Mouse (Mus musculus): Measurements from ENCODE around the gene Phyhd1. TPM values are rescaled to one million over a fixed set of nuclear protein-coding genes. Genes with fewer than 3 reads are reported as not detected.

Phyhd1 gene
- 1 to 10 TPM; 3.9 to 4.8 TPM for polyA plus RNA-seq (2017; shearing (Covaris generic))

DNA sequence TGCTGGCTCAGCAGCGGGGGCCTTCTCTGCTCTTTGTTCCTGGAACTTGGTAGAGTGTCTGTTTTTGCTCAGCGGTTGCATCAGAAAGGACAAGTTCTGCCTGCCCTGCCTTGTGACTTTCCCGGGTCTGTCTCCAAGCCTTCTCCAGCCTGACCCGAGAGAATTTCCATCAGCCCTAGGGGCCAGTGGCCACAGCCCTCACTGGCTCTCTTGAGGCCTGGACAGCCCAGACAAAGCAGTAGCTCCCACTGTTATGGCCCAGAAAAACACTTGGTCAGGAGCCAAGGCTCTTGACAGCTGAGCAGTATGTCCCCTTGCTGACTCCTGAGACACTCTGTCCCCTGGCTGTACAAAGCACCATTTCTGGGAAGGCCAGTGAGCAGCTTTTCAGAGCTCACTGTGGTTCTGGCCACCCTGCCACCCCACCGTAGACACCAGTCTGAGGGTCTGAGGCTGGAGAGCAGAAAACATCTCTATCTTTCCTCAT, at the start of gene Phyhd1:
Phyhd1 (plus strand) TSS at position 437 of the 487 bp plus-strand sequence.
- no peak for ATAC-seq

- ATAC-seq, result no peak
These were observed 49.7 kb upstream of the Phyhd1 start for GRCm38 (mm10) chr2:30216293-30216692.

DNA sequence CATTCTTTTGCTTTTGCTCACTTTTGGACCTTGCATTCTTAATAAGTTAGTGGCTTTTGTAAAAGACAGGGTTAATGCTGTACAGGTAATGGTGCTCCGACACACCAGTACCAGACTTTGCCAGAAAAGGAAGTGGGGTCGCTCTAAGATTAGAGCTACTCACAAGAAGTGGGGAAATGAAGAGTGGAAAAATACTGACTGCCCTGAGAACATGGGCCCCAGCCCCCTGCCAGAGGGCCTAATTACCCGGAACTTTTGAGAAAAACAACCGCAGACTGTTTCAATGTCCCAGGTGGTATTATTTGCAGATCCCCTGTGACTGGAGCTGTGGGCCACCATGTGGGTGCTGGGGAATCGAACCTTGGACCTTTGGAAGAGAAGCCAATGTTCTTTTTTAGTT, 30.4 kb upstream of the Phyhd1 start:
- no peak for ATAC-seq

DNA sequence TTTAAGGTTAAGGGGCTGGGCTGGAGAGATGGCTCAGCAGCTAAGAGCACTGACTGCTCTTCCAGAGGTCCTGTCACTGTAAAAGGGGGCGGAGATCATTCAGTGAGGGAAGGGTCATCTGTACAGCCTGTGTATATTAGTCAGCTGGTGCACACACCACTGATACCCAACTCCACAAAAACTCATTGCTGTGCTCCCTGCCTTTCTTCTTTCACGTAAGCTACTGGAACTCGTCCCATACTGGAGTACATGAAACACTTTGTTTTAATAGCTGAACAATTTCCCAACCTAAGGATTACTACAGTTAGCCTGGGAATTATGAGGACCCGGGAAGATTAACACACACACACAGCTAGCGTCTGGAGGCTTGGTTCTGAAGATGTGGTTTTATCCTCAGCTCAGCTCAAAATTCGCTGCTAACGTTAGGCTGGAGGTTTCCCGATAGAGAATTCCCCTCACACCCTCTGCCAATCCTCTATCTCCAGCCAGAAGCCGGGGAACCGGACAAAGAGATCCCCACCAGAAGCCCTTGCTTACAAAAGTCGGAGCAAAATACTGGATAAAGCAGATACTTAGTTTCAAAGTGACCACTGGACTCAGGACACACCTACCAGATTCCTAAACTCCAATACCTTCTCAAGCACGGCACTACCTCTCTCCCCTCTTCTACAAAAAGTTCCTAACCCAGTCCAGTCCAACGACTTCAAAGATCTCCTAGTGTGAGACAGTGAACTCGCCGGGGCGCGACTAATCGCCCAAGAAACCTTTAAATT, 29.4 kb upstream of the Phyhd1 start:
- ATAC-seq, result no peak

DNA sequence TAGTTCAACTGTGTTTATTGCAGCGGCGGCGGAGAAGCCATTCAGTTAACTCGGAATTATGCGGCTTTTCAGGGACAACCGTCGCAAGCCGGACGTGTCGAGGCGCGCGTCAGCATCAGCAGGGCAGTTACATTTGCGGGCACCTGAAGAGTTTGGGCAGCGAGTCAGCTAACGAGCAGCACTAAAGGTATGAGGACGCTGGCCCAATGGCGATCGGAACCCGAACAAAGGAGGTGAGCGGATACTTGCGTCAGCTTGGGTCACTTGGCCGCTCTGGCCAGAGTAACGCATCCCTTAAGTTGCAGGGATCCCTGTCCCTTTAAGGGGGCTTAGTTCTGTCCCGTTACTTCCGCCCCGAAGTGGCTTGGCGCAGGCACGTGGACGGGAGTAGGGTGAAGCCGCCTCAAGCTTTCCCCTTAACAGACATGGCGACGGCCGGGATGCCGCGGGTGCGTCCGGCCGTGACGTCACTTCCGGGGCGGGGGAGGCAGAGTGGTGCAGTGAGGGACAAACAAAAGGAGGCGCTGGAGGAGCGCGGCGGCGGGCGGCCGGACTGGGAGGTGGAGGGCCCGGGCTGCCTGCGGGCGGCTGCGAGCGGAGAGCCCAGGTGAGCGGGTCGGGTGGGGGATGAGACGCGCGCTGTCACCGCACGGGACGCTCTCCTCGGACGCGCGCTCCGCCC, 28.7 kb upstream of the Phyhd1 start, which contains the start of gene Lrrc8a:
Lrrc8a (plus strand) TSS at position 517 of the 682 bp plus-strand sequence.
- peak; percentile 93 for ATAC-seq

DNA sequence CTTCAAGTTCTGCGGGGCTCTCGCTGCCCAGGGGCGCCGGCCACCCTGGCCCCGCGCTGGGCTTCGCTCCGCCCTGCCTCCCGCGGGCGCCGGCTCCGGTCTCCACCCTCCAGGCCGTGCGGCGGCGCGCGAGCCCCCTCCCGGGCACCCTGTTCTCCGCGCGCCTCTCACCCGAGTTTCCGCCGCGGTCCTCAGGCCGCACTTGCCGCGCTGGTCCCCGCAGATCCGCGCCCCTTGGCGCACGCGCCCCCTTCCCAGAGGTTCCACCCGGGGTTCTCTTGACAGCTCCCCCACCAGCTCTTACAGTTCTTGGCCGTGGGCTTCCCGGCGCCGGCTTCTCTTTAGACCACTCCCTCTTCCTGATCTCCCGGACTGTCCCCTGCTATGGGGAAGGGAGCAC, 28.1 kb upstream of the Phyhd1 start:
- peak; percentile 16 for ATAC-seq

- no peak for ATAC-seq
These were observed 27.0 kb upstream of the Phyhd1 start for GRCm38 (mm10) chr2:30238906-30239465.

- no peak for ATAC-seq
These were observed 26.2 kb upstream of the Phyhd1 start for GRCm38 (mm10) chr2:30239777-30240176.

- ATAC-seq, result no peak
These were observed 25.7 kb upstream of the Phyhd1 start, which contains the start of gene Gm28035 for GRCm38 (mm10) chr2:30240267-30240666. Gene Gm28035, plus strand, starts transcription at chr2:30240567.

DNA sequence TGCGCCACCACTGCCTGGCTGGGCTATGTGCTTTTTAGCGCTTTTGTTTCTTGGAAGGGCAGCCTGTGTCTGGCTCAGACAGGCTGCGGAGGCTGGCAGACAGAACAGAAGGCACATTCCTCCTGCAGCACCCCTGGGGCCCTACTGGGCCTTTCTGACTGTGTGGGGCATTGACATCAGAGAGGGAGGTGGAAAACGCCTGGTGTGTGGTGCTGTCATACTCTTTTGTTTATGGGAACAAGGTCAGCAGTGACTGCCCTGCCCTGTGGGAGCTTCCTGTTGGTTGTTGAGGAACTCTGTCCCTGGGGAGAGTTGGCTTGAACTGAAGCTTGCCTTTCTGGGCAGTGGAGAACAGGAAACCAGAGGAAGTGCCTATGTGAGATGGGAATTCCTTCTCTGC, 23.5 kb upstream of the Phyhd1 start:
- ATAC-seq, result no peak

DNA sequence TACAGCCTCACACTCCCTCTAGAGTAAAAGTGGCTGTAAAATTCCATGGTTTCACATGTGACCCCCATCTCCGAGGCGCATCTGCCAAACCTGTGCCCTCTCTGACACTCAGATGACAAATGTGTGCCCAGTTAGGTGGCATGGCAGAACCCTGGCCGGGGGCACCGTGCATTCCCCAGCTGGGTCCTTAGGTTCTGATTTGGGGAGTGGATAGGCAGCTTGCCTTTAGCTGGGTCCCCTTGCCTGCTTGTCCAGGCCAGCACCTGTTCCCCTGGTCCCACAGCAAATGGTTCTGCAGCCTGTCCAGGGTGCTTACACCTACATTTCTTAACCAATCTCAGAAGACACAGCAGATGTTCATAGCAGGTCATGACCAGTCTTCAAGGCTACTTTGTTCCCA, 22.6 kb upstream of the Phyhd1 start:
- no peak for ATAC-seq

GRCm38 (mm10) chr2:30244595-30245178, 21.3 kb upstream of the Phyhd1 start:
- ATAC-seq, result no peak

DNA sequence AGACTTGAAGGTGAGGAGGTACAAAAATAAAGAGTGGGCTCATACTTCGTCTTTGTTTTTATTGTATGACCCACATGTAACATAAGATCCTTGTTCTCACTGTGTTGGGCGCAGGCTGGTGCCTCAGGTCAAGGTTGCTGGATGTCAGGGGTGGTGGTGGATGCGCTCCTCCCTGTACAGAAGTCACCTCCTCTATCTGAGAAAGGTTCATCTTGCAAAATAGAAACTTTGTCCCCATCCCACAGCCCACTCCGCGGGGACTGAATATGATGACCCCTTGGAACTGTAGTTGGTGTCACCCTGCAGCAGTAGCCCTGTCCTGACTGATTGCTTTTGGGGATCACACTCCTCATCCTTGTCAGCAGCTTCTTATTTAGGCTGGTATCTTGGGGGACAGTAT, 19.0 kb upstream of the Phyhd1 start:
- no peak for ATAC-seq

DNA sequence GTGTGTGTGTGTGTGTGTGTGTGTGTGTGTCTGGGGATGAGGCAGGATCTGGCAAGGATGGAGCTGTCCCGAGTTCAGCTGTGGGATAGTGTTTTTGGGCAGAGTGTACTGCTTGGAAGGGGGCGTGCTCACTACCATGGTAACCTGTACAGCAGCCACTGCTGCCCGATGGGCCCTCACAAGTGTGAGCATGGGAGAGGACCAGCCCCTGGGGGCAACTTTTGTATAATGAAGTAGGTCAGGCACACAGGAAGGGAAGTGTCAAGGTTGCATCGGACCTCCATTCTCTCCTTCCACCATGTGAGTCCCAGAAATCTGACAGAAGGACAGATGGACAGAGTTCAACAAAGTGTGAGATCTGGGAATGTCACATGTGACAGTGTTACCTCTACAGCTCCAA, 18.3 kb upstream of the Phyhd1 start:
- no peak for ATAC-seq

DNA sequence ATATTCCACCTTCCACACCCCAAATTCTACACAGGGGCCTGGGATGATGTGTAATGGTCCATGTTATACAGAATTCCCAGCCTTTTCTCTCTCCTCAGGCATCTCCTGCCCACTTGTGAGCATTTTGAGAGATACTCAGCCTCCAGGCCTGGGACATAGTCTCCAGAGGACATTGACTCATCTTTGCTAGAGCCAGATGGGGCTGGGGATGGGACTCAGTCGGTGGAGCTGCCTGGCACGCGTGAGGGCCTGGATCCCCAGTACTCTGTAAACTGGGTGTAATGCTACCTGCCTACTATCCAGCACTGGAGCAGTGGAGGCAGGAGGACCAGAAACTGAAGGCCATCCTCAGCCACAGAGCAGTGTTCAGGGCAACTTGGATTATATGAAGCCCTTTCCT, 16.8 kb upstream of the Phyhd1 start:
- ATAC-seq, result no peak

DNA sequence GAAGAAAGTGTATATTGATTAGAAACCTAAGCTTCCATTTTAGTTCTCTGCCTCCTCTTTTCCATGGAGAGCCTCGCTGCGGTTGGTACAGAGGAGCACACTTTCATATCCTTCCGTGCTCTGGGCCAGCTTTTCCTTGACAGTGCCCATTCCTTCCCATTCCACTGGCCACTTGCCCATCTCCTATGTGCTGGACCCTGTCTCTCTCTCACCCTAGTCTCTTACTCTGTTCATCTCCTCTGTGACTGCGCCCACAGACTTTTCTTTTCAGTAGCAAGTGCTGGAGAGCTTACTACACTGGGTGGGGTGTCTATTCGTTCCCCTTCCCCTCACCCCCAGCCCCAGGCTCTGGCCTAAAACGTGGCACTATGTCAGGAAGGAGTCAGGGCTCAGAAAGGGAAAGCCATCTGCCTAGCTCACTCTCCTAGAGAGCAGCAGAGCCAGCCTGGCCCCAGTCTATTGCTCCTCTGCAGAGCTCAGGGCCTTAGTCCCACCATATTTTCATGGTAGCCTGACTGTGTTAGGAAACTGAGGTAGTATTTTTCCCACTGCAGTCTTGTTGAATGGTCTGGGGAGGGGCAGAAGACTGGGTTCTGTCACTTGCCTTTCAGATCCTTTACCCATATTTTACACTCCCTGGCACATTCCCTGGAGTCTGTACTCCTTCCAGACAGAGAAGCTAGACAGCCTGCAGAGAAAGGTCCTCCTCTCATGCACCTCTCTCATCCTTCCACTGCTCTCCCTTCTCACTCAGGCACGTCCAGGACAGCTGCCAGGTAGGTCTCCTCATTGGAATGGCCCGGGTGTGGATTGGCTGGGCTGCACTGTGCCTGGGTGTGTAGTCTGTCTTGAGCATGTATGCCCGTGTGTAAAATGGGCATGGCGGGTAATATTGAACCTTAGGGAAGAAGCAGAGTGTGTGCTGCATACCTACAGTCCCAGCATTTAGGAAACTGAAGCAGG, 15.6 kb upstream of the Phyhd1 start:
- ATAC-seq, result no peak

DNA sequence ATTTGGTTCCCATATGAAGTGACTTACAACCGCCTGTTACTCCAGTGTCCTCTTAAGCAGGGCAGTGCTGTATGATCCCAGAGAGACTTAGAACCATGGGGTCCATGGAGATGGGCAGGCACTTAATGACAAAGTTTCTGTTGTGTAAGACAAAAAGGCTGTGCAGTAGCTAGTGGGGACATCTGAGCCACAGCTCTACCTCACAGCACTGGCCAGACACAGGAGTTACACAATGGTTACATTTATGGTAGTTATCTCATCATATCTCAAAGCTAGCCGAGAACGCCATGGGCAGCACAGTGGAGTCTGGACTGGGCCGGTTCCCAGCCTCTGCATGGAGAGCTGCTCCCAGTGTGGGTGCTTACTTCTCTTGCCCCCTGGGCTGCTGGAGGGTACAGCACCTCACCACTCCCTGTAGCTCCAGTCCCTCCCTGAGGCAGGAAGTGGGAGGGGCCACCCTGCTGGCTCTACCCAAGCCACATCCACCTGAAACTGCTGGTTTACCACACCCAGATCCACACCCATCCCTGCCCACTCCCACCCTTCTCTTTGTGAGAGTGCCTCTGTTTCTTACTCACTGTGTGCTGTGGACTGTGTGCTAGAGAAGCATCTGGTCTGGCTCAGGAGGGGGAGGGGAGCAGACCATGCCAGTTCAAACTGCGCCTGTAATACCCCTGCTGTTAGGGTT, 14.4 kb upstream of the Phyhd1 start:
- peak; percentile 90 for ATAC-seq

DNA sequence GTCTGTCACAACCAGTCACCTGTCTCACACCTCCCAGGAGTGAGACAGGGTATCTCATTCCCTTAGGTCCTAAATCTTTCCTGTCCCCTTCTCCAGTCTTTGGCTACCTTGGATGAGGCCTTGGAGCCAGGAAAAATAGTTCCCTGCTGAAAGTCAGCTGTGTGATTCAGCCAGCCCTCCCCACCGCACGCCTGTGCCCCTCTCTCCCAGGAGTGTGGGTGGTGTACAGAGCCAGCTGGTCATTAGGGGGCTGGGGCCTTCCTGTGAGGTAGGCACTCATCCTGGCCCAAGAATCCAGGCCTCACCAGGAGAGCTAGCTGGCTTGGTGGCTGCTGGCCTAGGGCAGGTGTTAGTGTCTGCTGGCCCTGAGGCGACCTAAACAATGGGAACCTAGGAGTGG, 13.5 kb upstream of the Phyhd1 start:
- ATAC-seq, result no peak

GRCm38 (mm10) chr2:30253809-30254208, 12.2 kb upstream of the Phyhd1 start:
- peak; percentile 32 for ATAC-seq

DNA sequence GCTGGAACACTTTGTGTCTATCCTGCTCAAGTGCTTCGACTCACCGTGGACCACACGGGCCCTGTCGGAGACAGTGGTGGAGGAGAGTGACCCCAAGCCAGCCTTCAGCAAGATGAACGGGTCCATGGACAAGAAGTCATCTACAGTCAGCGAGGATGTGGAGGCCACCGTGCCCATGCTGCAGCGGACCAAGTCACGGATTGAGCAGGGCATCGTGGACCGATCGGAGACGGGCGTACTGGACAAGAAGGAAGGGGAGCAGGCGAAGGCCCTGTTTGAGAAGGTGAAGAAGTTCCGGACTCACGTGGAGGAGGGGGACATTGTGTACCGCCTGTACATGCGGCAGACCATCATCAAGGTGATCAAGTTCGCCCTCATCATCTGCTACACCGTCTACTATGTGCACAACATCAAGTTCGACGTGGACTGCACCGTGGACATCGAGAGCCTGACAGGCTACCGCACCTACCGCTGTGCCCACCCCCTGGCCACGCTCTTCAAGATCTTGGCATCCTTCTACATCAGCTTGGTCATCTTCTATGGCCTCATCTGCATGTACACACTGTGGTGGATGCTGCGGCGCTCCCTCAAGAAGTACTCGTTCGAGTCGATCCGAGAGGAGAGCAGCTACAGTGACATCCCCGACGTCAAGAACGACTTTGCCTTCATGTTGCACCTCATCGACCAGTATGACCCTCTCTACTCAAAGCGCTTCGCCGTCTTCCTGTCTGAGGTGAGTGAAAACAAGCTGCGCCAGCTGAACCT, 10.2 kb upstream of the Phyhd1 start:
- no peak for ATAC-seq
